Mouse (Mus musculus) lung, postnatal 0 days (tissue): ENCODE measurements around the gene Slc25a3.

Experiments
- CTCF ChIP-seq: IDR thresholded peaks from 2 replicates; pipeline ENCODE4 v1.5.1; 2016; ENCODE audit warnings: antibody characterized with exemption, mild to moderate bottlenecking
- EP300 ChIP-seq: IDR thresholded peaks from 2 replicates; pipeline ENCODE4 v1.6.1; 2016; ENCODE audit warnings: antibody characterized with exemption, mild to moderate bottlenecking, control low read depth

DNA sequence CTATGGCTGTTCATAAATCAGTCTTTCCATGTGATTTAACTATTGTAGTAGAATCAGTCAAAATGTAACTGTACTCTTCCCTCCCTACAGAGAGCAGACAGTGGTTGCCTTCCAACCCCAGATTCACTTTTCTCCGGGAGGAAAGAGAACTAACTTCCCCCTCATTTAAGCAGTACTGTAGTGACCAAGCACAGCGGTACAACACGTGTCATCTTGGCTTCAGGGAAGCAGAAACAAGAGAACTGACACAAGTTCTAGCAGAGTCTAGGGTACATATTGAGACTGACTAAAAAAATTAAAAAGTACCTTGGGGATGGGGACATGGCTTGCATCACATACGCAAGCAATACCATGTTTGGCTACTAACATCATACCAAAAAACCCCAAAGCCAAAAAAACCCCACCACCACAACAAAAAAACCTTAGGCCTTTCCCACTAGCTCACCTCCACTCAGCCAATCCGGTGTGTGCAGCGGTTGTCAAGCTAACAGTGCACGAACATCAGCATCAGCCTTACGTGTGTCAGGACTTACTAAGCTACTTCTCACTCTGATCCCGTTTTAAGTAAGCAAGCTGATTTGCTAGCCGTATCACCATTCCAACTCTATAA lies 30.1 kb upstream of the Slc25a3 start:
- TF ChIP-seq CTCF (no peak), EP300 (no peak)
